Mouse (Mus musculus) heart, adult 2 months (tissue): ENCODE measurements at regions not wholly inside any gene's neighbourhood (a gene's known extent, or its start where the extent isn't known, plus 50 kb on each side); places are given as distances from the start of the nearest gene placed in this dataset.

Experiments
- DNase-seq, 2 experiments: peaks; one replicate each; pipeline ENCODE4 v3.0.0; 2021
- H3K27ac ChIP-seq: fragments of 200-600 bp; 2 replicates; pipeline ENCODE4 v1.8.1; 2022
- H3K27me3 ChIP-seq: fragments of 200-500 bp; 2 replicates; pipeline ENCODE4 v1.6.1; 2012; ENCODE audit warnings: mild to moderate bottlenecking, low read length, inconsistent platforms, mixed read lengths; ENCODE audit not compliant: control insufficient read depth, insufficient read depth
- H3K36me3 ChIP-seq: fragments of 200-500 bp; 2 replicates; pipeline ENCODE4 v1.6.1; 2012; ENCODE audit warnings: low read length, inconsistent platforms; ENCODE audit not compliant: control insufficient read depth, insufficient read depth
- H3K4me1 ChIP-seq: fragments of 200-500 bp; 2 replicates; pipeline ENCODE4 v1.6.1; 2011; ENCODE audit warnings: low read length; ENCODE audit not compliant: control insufficient read depth, insufficient read depth
- H3K4me3 ChIP-seq: fragments of 200-600 bp; 2 replicates; pipeline ENCODE4 v1.8.1; 2022
- H3K79me2 ChIP-seq: fragments of 200-500 bp; replicated peaks from 2 replicates; pipeline ENCODE4 v1.6.1; 2012; ENCODE audit warnings: mild to moderate bottlenecking, inconsistent platforms, low read length, moderate library complexity, mixed read lengths; ENCODE audit not compliant: control insufficient read depth, insufficient read depth
- H3K9ac ChIP-seq: fragments of 200-500 bp; 2 replicates; pipeline ENCODE4 v1.6.1; 2012; ENCODE audit warnings: low read depth, mild to moderate bottlenecking, control low read depth, inconsistent platforms, low read length, mixed read lengths
- CTCF ChIP-seq: fragments of 200-600 bp; IDR thresholded peaks from 2 replicates; pipeline ENCODE4 v1.8.1; 2022; ENCODE audit warnings: antibody characterized with exemption, mild to moderate bottlenecking, moderate library complexity
- EP300 ChIP-seq: fragments of 200-500 bp; IDR thresholded peaks from 2 replicates; pipeline ENCODE4 v1.6.1; 2011; ENCODE audit warnings: low read depth, low read length, control low read depth; ENCODE audit not compliant: insufficient read depth
- POLR2A ChIP-seq: fragments of 200-500 bp; IDR thresholded peaks from 2 replicates; pipeline ENCODE4 v1.6.1; 2011; ENCODE audit warnings: mild to moderate bottlenecking, low read depth, low read length, control low read depth; ENCODE audit not compliant: insufficient read depth
- WGBS: fragments of 180-500 bp; shearing (Covaris S2); methylation state at CpG from one replicate; pipeline ENCODE4 v1.1.7; 2018; 5-methylcytosine and 5-hydroxymethylcytosine counted together
- intact Hi-C: fragments of 180-260 bp; cut with DNase I; formaldehyde crosslinking; loops from one replicate; pipeline ENCODE4 v1.15.1; 2025

DNA sequence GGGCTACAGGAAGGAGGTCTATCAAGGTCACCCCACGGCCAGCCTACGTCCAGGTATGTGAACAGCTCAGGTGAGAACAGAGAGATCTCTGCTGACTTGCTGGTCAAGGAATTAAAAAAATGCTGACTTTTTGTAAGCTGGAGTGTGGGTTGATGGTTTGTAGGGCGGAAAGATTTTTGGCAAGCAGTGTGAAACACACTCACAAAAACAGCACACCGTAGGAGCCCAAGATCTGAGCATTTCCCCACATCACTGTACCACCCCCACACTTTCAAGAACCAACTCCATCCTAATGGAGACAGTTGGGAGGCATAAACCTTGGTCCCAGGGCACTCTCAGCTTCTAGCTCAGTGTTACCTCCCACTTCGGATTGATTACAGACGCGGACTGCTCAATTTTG is 200.5 kb downstream of the Rplp1 start:
- Histone ChIP-seq H3K27ac (no peak overlapping the region), H3K36me3 (no peaks in the 10 kb centered on the region), H3K9ac (no peak overlapping the region), H3K4me1 (no peaks in the 10 kb centered on the region), H3K27me3 (peaks cover 2% of the 10 kb centered on the region; the same call in 1 of the 2 replicates), H3K79me2 (no peaks in the 10 kb centered on the region), H3K4me3 (no peak overlapping the region)
- intact Hi-C loops: no loop called here
- WGBS: 84% methylated on average over 7 of the region's 7 CpGs
- no peak for DNase-seq
- no peak for TF ChIP-seq POLR2A
- no peak for TF ChIP-seq CTCF
- TF ChIP-seq EP300: no peak

- DNase-seq: no peak
- no peaks in the 10 kb centered on the region for H3K36me3 ChIP-seq
- no peaks in the 10 kb centered on the region for H3K4me1 ChIP-seq
- intact Hi-C loops: no loop called here
- no peaks in the 10 kb centered on the region for H3K79me2 ChIP-seq
- no peak overlapping the region for H3K9ac ChIP-seq
- H3K27me3 ChIP-seq: peaks cover under 1% of the 10 kb centered on the region; the same call in 1 of the 2 replicates
- TF ChIP-seq EP300 (no peak), POLR2A (no peak), CTCF (no peak)
- H3K4me3 ChIP-seq: no peak overlapping the region
- H3K27ac ChIP-seq: no peak overlapping the region
- 53% methylated on average over 7 of the region's 7 CpGs for WGBS
Measured at GRCm38 (mm10) chr9:61711296-61711695, 203.0 kb downstream of the Rplp1 start.

- H3K27ac ChIP-seq: no peak overlapping the region
- no peaks in the 10 kb centered on the region for H3K36me3 ChIP-seq
- DNase-seq: peak in 1 of 2 experiments; percentile 33
- H3K4me1 ChIP-seq: no peaks in the 10 kb centered on the region
- no peaks in the 10 kb centered on the region; the same call in 1 of the 2 replicates for H3K27me3 ChIP-seq
- no peak overlapping the region for H3K4me3 ChIP-seq
- no peak overlapping the region for H3K9ac ChIP-seq
- TF ChIP-seq EP300 (no peak), POLR2A (no peak), CTCF (no peak)
- intact Hi-C loops: no loop called here
- no peaks in the 10 kb centered on the region for H3K79me2 ChIP-seq
- 65% methylated on average over 7 of the region's 7 CpGs for WGBS
Measured at GRCm38 (mm10) chr9:61707875-61708274, 206.5 kb downstream of the Rplp1 start.

GRCm38 (mm10) chr9:61707296-61707695 is 207.0 kb downstream of the Rplp1 start:
- 60% methylated on average over 2 of the region's 2 CpGs for WGBS
- intact Hi-C loops: no loop called here
- TF ChIP-seq CTCF (no peak), POLR2A (no peak), EP300 (no peak)

GRCm38 (mm10) chr9:61706263-61706755 is 208.0 kb downstream of the Rplp1 start:
- intact Hi-C loops: no loop called here
- no peak for TF ChIP-seq CTCF
- no peak for TF ChIP-seq EP300
- TF ChIP-seq POLR2A: no peak
- H3K27ac ChIP-seq: no peak overlapping the region
- H3K9ac ChIP-seq: no peak overlapping the region
- WGBS: 56% methylated on average over 6 of the region's 6 CpGs
- H3K4me3 ChIP-seq: no peak overlapping the region
- no peak for DNase-seq
- no peaks in the 10 kb centered on the region for H3K36me3 ChIP-seq
- H3K79me2 ChIP-seq: no peaks in the 10 kb centered on the region
- H3K4me1 ChIP-seq: no peaks in the 10 kb centered on the region
- no peaks in the 10 kb centered on the region for H3K27me3 ChIP-seq

More at GRCm38 (mm10) chr9:61707296-61707695, 207.0 kb downstream of the Rplp1 start:
- Histone ChIP-seq H3K4me3 (no peak overlapping the region), H3K4me1 (no peaks in the 10 kb centered on the region), H3K79me2 (no peaks in the 10 kb centered on the region), H3K27ac (no peak overlapping the region), H3K9ac (no peak overlapping the region), H3K36me3 (no peaks in the 10 kb centered on the region), H3K27me3 (no peaks in the 10 kb centered on the region; the same call in 1 of the 2 replicates)
- DNase-seq: no peak

GRCm38 (mm10) chr9:61705586-61706233 is 208.6 kb downstream of the Rplp1 start:
- intact Hi-C loops: no loop called here
- TF ChIP-seq CTCF (no peak), EP300 (0 out of 2 replicates have a peak, but pooled peaks have one; percentile 18)
- Histone ChIP-seq H3K79me2 (no peaks in the 10 kb centered on the region), H3K4me3 (no peak overlapping the region), H3K36me3 (no peaks in the 10 kb centered on the region), H3K27ac (no peak overlapping the region), H3K4me1 (no peaks in the 10 kb centered on the region), H3K27me3 (no peaks in the 10 kb centered on the region), H3K9ac (no peak overlapping the region)
- DNase-seq: peak; percentile 38 to 65
- 58% methylated on average over 5 of the region's 5 CpGs for WGBS
